Mouse (Mus musculus): Measurements from ENCODE around the gene Zswim3. TPM values are rescaled to one million over a fixed set of nuclear protein-coding genes. Genes with fewer than 3 reads are reported as not detected.
"Not testable (repeated sequence)": the region's sequence is repeated elsewhere in the genome, so short reads cannot be mapped to it uniquely, and the experiment has no call there.

Zswim3 gene
- polyA plus RNA-seq, 1 experiment = 8.1 TPM

DNA sequence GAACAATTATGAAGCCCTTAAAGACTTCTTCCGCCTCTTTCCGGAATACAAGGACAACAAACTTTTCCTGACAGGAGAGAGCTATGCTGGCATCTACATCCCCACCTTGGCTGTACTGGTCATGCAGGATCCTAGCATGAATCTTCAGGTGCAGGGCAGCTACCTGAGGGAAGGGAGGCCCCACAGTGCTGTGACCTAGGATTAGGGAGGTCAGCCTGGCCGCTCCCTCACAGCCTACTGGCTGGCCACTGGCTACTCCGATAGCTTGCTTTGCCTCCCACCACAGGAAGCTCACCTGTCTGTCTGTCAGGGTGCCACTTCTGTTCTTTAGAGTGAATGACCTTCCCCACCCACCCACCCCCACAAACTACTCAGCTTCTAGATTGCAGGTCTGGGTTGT is 30.3 kb downstream of the Zswim3 start:
- Histone ChIP-seq H3K27ac (ENCODE audit: insufficient read depth, low read length) (no peak overlapping the region), H3K4me1 (ENCODE audit: control insufficient read depth, insufficient read depth, low read length) (peaks cover 3% of the 10 kb centered on the region; the same call in 1 of the 2 replicates), H3K4me3 (replicated peaks; ENCODE audit: insufficient read depth, low read depth, low read length) (peak overlapping the region; percentile 84), H3K27me3 (ENCODE audit: control insufficient read depth, insufficient read depth, low read length) (no peaks in the 10 kb centered on the region)
- no peak for TF ChIP-seq POLR2A (IDR thresholded peaks at IDR 0.05; ENCODE audit: borderline replicate concordance, insufficient read depth, low read length)
- no peak for TF ChIP-seq CTCF (IDR thresholded peaks at IDR 0.05; ENCODE audit: borderline replicate concordance, insufficient read depth, low read depth, low read length)
- no peak for DNase-seq
- 81% methylated on average over 4 of the region's 4 CpGs for WGBS

DNA sequence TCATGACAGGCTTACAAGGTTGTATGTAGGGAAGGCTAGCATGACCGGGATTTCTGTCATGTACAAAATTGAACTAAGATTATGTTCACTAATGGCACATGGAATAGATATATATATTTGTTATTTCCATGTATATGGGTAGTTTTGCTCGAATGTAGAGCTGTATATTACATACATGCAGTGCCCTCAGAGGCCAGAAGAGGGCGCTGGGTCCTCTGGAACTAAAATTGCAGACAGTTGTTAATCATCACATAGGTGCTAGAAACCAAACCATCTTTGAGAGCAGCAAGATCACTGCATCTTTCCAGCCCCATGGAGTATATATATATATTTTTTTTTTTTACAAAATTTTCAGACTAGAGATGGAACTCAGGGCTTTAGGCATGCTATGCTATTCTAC is 40.9 kb downstream of the Zswim3 start:
- no peak overlapping the region for H3K4me3 ChIP-seq (replicated peaks; ENCODE audit: insufficient read depth, low read depth, low read length)
- no peak for DNase-seq
- H3K27me3 ChIP-seq (ENCODE audit: control insufficient read depth, insufficient read depth, low read length) = no peaks in the 10 kb centered on the region
- TF ChIP-seq CTCF (IDR thresholded peaks at IDR 0.05; ENCODE audit: borderline replicate concordance, insufficient read depth, low read depth, low read length) = no peak
- TF ChIP-seq POLR2A (IDR thresholded peaks at IDR 0.05; ENCODE audit: borderline replicate concordance, insufficient read depth, low read length) = no peak
- H3K27ac ChIP-seq (ENCODE audit: insufficient read depth, low read length) = no peak overlapping the region
- 60% methylated on average over 3 of the region's 3 CpGs for WGBS
- no peaks in the 10 kb centered on the region for H3K4me1 ChIP-seq (ENCODE audit: control insufficient read depth, insufficient read depth, low read length)

GRCm38 (mm10) chr2:164850061-164850460 is 45.2 kb downstream of the Zswim3 start:
- Histone ChIP-seq H3K4me1 (ENCODE audit: control insufficient read depth, insufficient read depth, low read length) (no peaks in the 10 kb centered on the region), H3K27ac (ENCODE audit: insufficient read depth, low read length) (no peak overlapping the region), H3K4me3 (replicated peaks; ENCODE audit: insufficient read depth, low read depth, low read length) (no peak overlapping the region), H3K27me3 (ENCODE audit: control insufficient read depth, insufficient read depth, low read length) (no peaks in the 10 kb centered on the region)
- TF ChIP-seq POLR2A (IDR thresholded peaks at IDR 0.05; ENCODE audit: borderline replicate concordance, insufficient read depth, low read length) = no peak
- TF ChIP-seq CTCF (IDR thresholded peaks at IDR 0.05; ENCODE audit: borderline replicate concordance, insufficient read depth, low read depth, low read length) = no peak
- WGBS = 91% methylated on average over 8 of the region's 8 CpGs
- no peak for DNase-seq

- not testable (repeated sequence) for H3K27ac ChIP-seq (ENCODE audit: insufficient read depth, low read length); H3K27me3 ChIP-seq (ENCODE audit: control insufficient read depth, insufficient read depth, low read length); DNase-seq; H3K4me3 ChIP-seq (replicated peaks; ENCODE audit: insufficient read depth, low read depth, low read length); H3K4me1 ChIP-seq (ENCODE audit: control insufficient read depth, insufficient read depth, low read length)
- 91% methylated on average over 5 of the region's 5 CpGs for WGBS
Measured at GRCm38 (mm10) chr2:164855572-164855971, 50.7 kb downstream of the Zswim3 start.

DNA sequence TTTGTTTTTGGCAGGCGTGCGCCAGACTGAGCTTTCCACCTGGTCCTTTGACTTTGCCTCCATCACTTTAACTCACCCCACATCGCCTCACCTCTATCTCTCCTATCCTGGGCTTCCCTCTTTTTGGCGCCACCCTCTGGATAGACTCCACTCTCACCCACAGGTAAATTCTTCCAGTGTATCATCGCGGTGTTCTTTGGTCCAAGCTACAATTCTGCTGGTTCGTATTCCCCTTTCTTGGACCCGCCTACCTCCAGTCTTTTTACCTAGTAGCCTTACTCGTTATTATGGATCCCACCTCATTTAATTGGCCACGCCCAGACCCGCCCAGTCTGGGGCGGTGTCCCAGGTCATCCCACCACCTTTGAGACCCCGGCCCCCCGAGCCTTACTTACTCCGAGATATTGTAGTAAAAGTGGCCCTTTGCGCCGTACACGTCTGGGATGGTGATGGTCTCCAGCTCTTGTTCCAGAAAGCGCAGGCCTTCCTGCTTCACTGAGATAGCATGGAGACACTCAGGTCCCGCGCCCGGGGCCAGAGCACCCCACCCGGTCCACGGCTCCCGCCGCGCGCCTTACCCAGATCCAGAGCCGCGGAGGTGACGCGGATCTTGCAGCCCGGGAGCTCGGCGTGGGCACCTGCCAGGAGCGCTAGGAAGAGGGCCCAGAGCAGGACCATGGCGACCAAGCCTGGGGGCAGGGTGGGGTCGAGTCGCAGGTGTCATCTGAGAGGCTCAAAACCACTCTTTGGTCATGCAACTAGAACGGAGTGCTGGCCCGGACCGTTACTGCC is 51.6 kb downstream of the Zswim3 start:
- TF ChIP-seq POLR2A (IDR thresholded peaks at IDR 0.05; ENCODE audit: borderline replicate concordance, insufficient read depth, low read length) (no peak), CTCF (IDR thresholded peaks at IDR 0.05; ENCODE audit: borderline replicate concordance, insufficient read depth, low read depth, low read length) (peak; percentile 22; the same call in 1 of the 2 replicates)
- DNase-seq = peak; percentile 37 to 44
- WGBS = 2% methylated on average over 42 of the region's 42 CpGs
- Histone ChIP-seq H3K4me1 (ENCODE audit: control insufficient read depth, insufficient read depth, low read length) (no peaks in the 10 kb centered on the region), H3K27me3 (ENCODE audit: control insufficient read depth, insufficient read depth, low read length) (no peaks in the 10 kb centered on the region), H3K4me3 (replicated peaks; ENCODE audit: insufficient read depth, low read depth, low read length) (peak overlapping the region; percentile 41), H3K27ac (ENCODE audit: insufficient read depth, low read length) (no peak overlapping the region)

- no peak within 1 kb of the TSS for H3K27ac ChIP-seq (ENCODE audit: insufficient read depth, low read length)
- H3K4me3 ChIP-seq (replicated peaks; ENCODE audit: insufficient read depth, low read depth, low read length) = peak within 1 kb of the TSS; percentile 41
- no peaks in the 10 kb centered on the region for H3K27me3 ChIP-seq (ENCODE audit: control insufficient read depth, insufficient read depth, low read length)
- H3K4me1 ChIP-seq (ENCODE audit: control insufficient read depth, insufficient read depth, low read length) = no peaks in the 10 kb centered on the region; the same call in 1 of the 2 replicates
- WGBS = under 1% methylated on average over 47 of the region's 47 CpGs
- peak in 1 of 2 experiments; percentile 42 for DNase-seq
- TF ChIP-seq CTCF (IDR thresholded peaks at IDR 0.05; ENCODE audit: borderline replicate concordance, insufficient read depth, low read depth, low read length) = no peak
- no peak for TF ChIP-seq POLR2A (IDR thresholded peaks at IDR 0.05; ENCODE audit: borderline replicate concordance, insufficient read depth, low read length)
Measured at GRCm38 (mm10) chr2:164857101-164857821, 52.4 kb downstream of the Zswim3 start, which contains the start of gene Pltp. TSS of gene Pltp (minus strand) at chr2:164857711.

DNA sequence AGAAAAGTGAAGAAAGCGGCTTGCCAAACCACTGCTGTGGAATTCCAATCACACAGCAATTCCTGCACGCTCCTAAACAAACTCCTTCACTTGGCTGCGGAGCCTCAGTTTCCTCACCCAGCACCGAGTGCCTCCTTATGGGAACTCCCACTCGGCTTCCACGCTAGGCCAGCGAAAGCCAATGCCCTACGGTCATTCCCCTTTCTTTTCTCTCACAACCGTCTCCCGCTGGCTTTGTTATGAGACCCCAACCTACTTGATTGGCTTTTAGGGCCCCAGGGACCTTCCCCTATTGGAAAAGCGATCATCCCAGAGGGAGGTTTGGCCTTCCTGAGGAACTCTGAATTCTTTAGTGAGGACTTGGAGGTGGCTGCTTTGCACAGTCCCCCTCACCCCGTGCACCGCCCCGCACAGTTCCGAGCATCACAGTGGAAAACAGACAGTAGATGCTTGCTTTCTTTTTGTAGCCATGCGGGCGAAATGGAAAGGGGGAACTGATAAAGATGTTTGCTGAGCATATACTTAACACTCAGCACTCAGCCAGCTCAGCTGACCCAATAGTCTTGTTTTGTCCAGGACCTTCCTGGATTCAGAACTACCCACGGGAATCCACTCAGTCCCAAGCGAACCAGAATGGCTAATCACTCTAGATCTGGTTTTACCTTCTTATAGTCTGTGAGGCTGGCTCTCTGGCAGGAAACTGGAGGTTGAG is 53.1 kb downstream of the Zswim3 start:
- H3K4me1 ChIP-seq (ENCODE audit: control insufficient read depth, insufficient read depth, low read length) = no peaks in the 10 kb centered on the region; the same call in 1 of the 2 replicates
- WGBS = 23% methylated on average over 19 of the region's 19 CpGs
- no peak for DNase-seq
- H3K27me3 ChIP-seq (ENCODE audit: control insufficient read depth, insufficient read depth, low read length) = no peaks in the 10 kb centered on the region
- H3K27ac ChIP-seq (ENCODE audit: insufficient read depth, low read length) = no peak overlapping the region
- TF ChIP-seq POLR2A (IDR thresholded peaks at IDR 0.05; ENCODE audit: borderline replicate concordance, insufficient read depth, low read length) = no peak
- no peak for TF ChIP-seq CTCF (IDR thresholded peaks at IDR 0.05; ENCODE audit: borderline replicate concordance, insufficient read depth, low read depth, low read length)
- H3K4me3 ChIP-seq (replicated peaks; ENCODE audit: insufficient read depth, low read depth, low read length) = peak overlapping the region; percentile 18

All from cerebellum, adult 2 months (tissue).